Mouse (Mus musculus): ENCODE results near the gene Rnf10. TPM values are rescaled to one million over a fixed set of nuclear protein-coding genes. Genes with fewer than 3 reads are reported as not detected.

Gene Rnf10
- polyA plus RNA-seq, 1 experiment from 2014 or later: 119 TPM

DNA sequence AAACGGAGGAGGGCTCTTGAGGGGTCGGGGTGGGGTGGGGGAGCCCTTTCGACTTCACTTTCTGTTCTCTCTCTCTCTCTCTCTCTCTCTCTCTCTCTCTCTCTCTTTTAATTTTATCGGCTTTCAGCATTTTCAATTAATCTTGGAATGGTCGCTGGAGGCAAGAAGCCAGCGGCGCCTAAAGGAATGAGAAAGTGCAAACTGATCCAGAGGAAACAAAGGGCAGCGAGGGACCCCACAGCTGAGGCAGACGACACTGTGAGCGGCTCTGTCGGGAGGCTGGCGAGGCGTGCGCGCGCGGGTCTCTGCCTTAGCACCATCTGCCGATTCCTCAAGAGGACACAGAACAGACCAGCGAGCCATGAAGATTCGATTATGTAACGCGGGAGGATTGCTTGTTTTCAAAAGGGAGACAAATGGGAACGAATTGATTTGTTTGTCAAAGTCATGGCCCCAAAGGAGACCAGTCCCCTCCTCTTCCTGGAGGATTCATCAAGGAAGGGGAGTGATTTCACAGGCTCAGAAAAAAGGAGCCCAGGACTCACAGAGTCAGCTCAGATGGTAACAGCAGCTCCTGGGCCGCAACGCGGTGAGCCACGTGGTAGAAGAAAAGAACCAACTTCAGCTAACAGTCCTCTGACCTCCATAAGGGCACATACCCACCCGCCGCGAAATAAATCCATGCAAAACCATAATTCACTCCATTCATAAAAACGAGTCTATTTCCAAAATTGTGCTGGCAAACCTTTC lies 68.0 kb downstream of the Rnf10 start:
- peak overlapping the region; percentile 60 for H3K9ac ChIP-seq (ENCODE audit: low read length)
- peak overlapping the region; percentile 9 for H3K4me3 ChIP-seq (ENCODE audit: low read depth, low read length)
- peak overlapping the region; percentile 78 for H3K27ac ChIP-seq (ENCODE audit: low read depth, low read length)
- no peaks in the 10 kb centered on the region for H3K36me3 ChIP-seq (ENCODE audit: control insufficient read depth, insufficient read depth, low read length)
- no peaks in the 10 kb centered on the region for H3K9me3 ChIP-seq (ENCODE audit: control insufficient read depth, low read length)
- ATAC-seq (ENCODE audit: insufficient read depth, low FRiP score, low TSS enrichment) (peak; percentile 91), DNase-seq (ENCODE audit: low spot score) (peak; percentile 88)
- H3K4me2 ChIP-seq (ENCODE audit: low read depth): peak overlapping the region; percentile 44
- no peaks in the 10 kb centered on the region for H3K27me3 ChIP-seq (ENCODE audit: control insufficient read depth, insufficient read depth, low read length)
- WGBS: 3% methylated on average over 31 of the region's 31 CpGs
- H3K4me1 ChIP-seq (ENCODE audit: control insufficient read depth, insufficient read depth, low read length): peaks cover 10% of the 10 kb centered on the region

DNA sequence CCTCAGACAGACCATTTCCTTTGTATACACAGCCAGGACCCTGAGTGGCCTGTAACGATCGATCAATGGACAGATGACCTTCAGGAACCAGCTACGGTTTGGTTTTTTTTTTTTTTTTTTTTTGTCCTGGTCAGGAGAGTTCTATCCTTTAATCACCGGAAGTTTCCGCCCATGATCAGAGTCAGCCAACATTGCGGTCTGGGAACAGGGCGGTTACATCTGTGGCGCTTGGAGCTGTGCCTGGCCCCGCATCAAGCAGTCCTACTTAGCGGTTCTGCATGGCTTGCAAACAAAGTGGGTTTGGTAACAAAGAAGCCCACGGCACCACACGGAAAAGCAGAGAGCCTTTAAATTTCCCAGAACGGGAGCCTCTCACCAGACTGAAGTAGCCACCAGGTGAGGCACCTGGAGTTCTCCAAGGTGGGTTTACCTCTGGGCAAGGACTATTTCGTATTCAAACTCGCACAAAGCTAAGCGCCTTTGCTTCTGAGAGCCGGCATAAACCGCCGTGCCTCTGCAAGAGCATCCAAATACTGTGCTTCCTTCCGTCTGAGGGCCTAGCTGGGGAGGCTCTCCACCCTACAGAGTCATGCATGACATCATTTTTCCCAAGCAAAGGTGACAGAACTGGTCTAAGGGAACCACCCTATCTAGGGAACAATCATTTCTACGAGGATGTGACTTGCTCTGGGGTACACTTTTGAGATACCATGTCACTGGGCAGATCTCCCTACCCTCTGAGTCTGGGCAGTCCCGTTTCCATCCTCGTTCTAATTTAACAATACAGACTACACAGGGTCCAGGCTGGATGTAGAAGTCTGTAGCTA lies 68.8 kb downstream of the Rnf10 start:
- peak; percentile 59 for ATAC-seq (ENCODE audit: insufficient read depth, low FRiP score, low TSS enrichment)
- Histone ChIP-seq H3K4me1 (ENCODE audit: control insufficient read depth, insufficient read depth, low read length) (peaks cover 10% of the 10 kb centered on the region), H3K9me3 (ENCODE audit: control insufficient read depth, low read length) (no peaks in the 10 kb centered on the region), H3K27me3 (ENCODE audit: control insufficient read depth, insufficient read depth, low read length) (no peaks in the 10 kb centered on the region), H3K4me3 (ENCODE audit: low read depth, low read length) (peak overlapping the region; percentile 9), H3K9ac (ENCODE audit: low read length) (peak overlapping the region; percentile 60), H3K36me3 (ENCODE audit: control insufficient read depth, insufficient read depth, low read length) (no peaks in the 10 kb centered on the region), H3K4me2 (ENCODE audit: low read depth) (peak overlapping the region; percentile 44), H3K27ac (ENCODE audit: low read depth, low read length) (peak overlapping the region; percentile 78)
- peak; percentile 50 for DNase-seq (ENCODE audit: low spot score)
- 13% methylated on average over 23 of the region's 23 CpGs for WGBS

DNA sequence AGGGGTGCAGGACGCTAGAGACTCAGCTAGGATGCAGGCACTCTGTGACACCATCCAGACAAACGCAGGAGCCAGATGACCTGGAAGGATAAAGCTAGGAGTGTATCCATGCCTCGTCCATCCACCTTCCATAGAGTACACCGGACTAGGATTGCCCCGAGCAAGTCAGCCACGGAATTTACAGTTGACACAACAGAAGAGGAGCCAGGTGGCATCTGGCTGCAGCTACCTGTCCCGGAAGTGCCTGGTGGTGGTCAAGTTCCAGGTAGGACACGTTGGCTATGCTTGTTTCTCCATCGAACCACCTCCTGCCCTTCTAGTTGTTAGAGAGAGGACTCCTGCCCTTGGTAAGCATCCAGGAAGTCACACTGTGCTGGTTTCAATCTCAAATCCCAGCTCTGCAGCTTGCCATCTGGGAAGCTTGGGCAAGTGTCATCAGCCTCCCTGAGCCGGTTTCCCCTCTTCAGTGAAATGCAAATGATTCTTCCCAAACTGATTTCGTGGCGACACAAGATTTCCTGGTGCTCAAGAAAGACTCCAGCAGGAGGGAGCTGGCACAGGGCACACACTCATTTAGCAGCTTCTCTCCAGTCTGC lies 78.0 kb downstream of the Rnf10 start:
- Histone ChIP-seq H3K9ac (ENCODE audit: low read length) (peak overlapping the region; percentile 81; the same call in 1 of the 2 replicates), H3K36me3 (ENCODE audit: control insufficient read depth, insufficient read depth, low read length) (no peaks in the 10 kb centered on the region), H3K9me3 (ENCODE audit: control insufficient read depth, low read length) (no peaks in the 10 kb centered on the region), H3K4me1 (ENCODE audit: control insufficient read depth, insufficient read depth, low read length) (peaks cover 22% of the 10 kb centered on the region), H3K27ac (ENCODE audit: low read depth, low read length) (no peak overlapping the region), H3K27me3 (ENCODE audit: control insufficient read depth, insufficient read depth, low read length) (peaks cover 11% of the 10 kb centered on the region), H3K4me2 (ENCODE audit: low read depth) (peak overlapping the region; percentile 100), H3K4me3 (ENCODE audit: low read depth, low read length) (peak overlapping the region; percentile 66)
- 2% methylated on average over 12 of the region's 12 CpGs for WGBS
- DNase-seq (ENCODE audit: low spot score) (no peak), ATAC-seq (ENCODE audit: insufficient read depth, low FRiP score, low TSS enrichment) (no peak)

DNA sequence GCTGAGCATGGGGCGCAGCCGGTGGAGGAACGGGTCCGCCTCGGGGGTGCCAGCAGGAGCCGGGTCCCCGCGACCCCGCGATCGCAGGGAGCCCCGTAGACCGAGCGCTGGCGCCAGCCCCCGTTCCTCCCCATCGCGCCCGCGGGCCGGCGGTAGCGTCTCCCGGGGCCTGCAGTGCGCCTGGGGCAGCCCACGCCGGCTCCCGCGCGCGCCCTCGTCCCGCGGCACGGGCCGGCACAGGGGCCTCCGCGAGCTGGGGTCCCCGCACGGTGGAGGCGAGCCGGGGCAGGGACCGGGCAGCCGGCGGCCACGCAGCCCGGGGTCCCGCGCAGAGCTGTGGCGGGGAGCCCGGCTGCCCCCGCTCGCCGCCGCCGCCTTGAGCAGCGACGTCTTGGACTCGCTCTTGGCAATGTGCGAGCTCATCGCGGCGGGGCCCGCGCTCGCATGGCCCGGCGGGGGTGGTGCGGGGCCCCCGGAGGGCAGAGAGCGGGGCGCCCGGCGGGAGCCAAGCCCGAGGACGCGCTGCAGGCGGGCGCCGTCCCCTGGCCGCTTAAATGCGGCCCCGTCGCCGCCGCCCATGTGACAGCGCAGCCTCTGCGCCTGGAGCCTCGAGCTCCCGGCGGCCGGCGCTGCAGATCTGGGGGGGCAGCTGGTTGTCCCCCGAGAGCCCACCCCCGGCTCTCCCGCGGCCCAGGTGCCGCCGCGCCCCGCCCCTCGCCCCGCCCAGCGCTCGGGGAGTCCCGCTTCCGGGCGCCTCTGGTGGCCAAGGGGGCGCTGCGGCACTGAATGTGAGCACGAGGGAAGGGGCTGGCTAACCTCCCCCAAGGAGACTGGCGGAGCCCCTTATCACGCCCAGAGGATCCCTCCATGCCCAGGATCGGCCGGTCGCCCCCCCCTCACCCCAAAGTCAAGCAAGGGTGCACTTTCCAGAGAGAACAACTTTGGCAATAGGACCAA lies 78.8 kb downstream of the Rnf10 start, which contains the start of gene Cabp1:
Gene Cabp1 (minus strand): TSS at position 713 of the 957 bp plus-strand sequence.
- no peaks in the 10 kb centered on the region for H3K36me3 ChIP-seq (ENCODE audit: control insufficient read depth, insufficient read depth, low read length)
- peak within 1 kb of the TSS; percentile 66 for H3K4me3 ChIP-seq (ENCODE audit: low read depth, low read length)
- ATAC-seq (ENCODE audit: insufficient read depth, low FRiP score, low TSS enrichment) (peak; percentile 53), DNase-seq (ENCODE audit: low spot score) (peak; percentile 85)
- peaks cover 22% of the 10 kb centered on the region for H3K4me1 ChIP-seq (ENCODE audit: control insufficient read depth, insufficient read depth, low read length)
- H3K4me2 ChIP-seq (ENCODE audit: low read depth): peak within 1 kb of the TSS; percentile 100
- H3K27ac ChIP-seq (ENCODE audit: low read depth, low read length): 0 out of 2 replicates have a peak within 1 kb of the TSS, but pooled peaks have one; percentile 39
- WGBS: under 1% methylated on average over 64 of the region's 116 CpGs
- H3K9me3 ChIP-seq (ENCODE audit: control insufficient read depth, low read length): no peaks in the 10 kb centered on the region
- H3K9ac ChIP-seq (ENCODE audit: low read length): peak within 1 kb of the TSS; percentile 81
- H3K27me3 ChIP-seq (ENCODE audit: control insufficient read depth, insufficient read depth, low read length): peaks cover 11% of the 10 kb centered on the region

DNA sequence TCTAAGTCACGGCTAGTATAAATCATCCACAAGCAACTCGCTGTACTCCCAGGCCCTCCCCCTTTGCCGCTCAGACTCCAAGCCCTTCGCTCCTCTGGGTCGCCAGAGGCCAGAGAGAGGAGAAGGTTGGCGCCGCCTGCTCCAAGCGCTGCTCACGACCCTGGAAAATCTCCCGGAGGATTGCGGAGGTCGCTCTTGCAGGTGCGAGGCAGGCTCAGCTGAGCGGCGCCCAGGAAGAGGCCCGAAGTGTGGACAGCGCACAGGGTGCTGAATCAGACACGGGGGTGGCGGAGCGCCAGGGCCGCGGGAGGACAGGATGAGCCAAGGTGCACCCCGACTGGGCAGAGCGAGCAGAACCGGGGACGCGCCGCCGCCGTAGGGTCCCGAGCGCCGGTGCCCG lies 79.5 kb downstream of the Rnf10 start:
- Histone ChIP-seq H3K27ac (ENCODE audit: low read depth, low read length) (0 out of 2 replicates have a peak overlapping the region, but pooled peaks have one; percentile 39), H3K4me3 (ENCODE audit: low read depth, low read length) (peak overlapping the region; percentile 66), H3K27me3 (ENCODE audit: control insufficient read depth, insufficient read depth, low read length) (peaks cover 11% of the 10 kb centered on the region), H3K9me3 (ENCODE audit: control insufficient read depth, low read length) (no peaks in the 10 kb centered on the region), H3K36me3 (ENCODE audit: control insufficient read depth, insufficient read depth, low read length) (no peaks in the 10 kb centered on the region), H3K4me2 (ENCODE audit: low read depth) (peak overlapping the region; percentile 100), H3K4me1 (ENCODE audit: control insufficient read depth, insufficient read depth, low read length) (peaks cover 22% of the 10 kb centered on the region), H3K9ac (ENCODE audit: low read length) (peak overlapping the region; percentile 81)
- peak; percentile 53 for DNase-seq (ENCODE audit: low spot score)
- WGBS: under 1% methylated on average over 34 of the region's 34 CpGs
- ATAC-seq (ENCODE audit: insufficient read depth, low FRiP score, low TSS enrichment): no peak

DNA sequence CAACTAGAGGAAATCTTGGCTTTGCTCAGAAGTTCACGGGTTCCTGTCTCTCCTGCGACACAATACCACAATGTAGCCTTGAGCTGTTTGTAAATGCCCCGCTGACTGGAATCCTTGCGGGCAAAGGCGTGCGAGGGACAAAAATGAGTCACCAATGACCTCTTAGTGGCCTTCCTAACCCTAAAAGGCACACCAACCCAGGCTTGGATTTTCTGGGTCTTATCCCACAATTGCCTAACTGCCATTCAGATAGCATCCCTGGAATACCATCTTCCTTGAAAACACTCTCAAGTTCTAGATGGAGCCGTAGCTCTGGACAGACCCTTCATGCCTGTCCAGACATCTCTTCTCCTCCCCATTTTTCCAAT lies 79.9 kb downstream of the Rnf10 start:
- Histone ChIP-seq H3K9ac (ENCODE audit: low read length) (peak overlapping the region; percentile 81), H3K36me3 (ENCODE audit: control insufficient read depth, insufficient read depth, low read length) (no peaks in the 10 kb centered on the region)
- WGBS: 9% methylated on average over 7 of the region's 7 CpGs

DNA sequence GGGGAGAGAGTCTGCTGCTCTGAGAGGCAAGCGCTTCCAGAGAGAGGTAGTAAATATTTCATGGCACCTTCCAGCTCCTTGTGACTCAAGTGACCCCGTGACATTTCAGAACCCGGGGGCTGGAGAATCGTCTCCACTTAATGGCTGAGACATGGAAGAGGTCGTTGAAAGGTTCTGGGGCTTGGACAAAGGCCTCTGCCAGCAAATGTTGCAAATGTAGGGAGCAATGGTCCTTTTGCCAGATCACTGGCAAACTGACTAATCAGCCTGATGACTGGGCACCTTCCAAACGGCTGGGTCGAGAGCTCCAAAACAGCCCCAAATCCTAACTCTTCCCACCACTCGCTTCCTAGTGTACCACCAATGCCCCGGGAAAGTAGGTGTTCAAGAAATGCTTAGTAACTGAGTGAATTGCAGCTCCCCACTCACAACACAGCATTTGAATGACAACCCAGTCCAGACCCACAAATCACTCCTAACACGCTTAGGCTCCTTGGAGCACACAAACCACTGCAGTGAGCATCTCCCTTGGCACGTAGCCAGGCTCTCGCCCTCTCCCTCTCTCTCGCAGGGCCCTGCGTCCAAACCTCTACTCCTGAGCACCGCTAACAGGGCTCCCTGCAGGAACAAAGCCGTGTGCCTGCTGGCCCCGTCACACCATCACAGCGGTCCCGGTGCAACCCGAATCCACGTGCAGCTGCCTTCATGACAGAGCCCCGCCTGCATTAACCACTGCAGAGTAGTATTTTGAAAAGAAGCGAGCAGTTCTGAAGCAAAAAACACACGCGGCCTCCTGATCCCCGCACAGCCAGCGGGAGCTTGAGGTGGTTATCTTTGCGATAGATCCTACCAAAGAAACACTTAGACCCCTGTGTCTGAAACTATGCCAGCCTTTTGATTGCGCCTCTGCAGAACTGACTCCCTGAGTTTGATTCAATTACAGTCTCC lies 80.5 kb downstream of the Rnf10 start:
- H3K36me3 ChIP-seq (ENCODE audit: control insufficient read depth, insufficient read depth, low read length): no peaks in the 10 kb centered on the region
- H3K4me3 ChIP-seq (ENCODE audit: low read depth, low read length): peak overlapping the region; percentile 66
- peak overlapping the region; percentile 75 for H3K27ac ChIP-seq (ENCODE audit: low read depth, low read length)
- ATAC-seq (ENCODE audit: insufficient read depth, low FRiP score, low TSS enrichment) (no peak), DNase-seq (ENCODE audit: low spot score) (peak; percentile 54)
- peak overlapping the region; percentile 100 for H3K4me2 ChIP-seq (ENCODE audit: low read depth)
- peak overlapping the region; percentile 49 for H3K9ac ChIP-seq (ENCODE audit: low read length)
- 5% methylated on average over 29 of the region's 29 CpGs for WGBS
- H3K27me3 ChIP-seq (ENCODE audit: control insufficient read depth, insufficient read depth, low read length): peaks cover 11% of the 10 kb centered on the region
- H3K9me3 ChIP-seq (ENCODE audit: control insufficient read depth, low read length): no peaks in the 10 kb centered on the region
- H3K4me1 ChIP-seq (ENCODE audit: control insufficient read depth, insufficient read depth, low read length): peaks cover 25% of the 10 kb centered on the region

More for the DNA sequence above, 79.9 kb downstream of the Rnf10 start:
- H3K4me2 ChIP-seq (ENCODE audit: low read depth): peak overlapping the region; percentile 100
- peaks cover 11% of the 10 kb centered on the region for H3K27me3 ChIP-seq (ENCODE audit: control insufficient read depth, insufficient read depth, low read length)
- peaks cover 22% of the 10 kb centered on the region for H3K4me1 ChIP-seq (ENCODE audit: control insufficient read depth, insufficient read depth, low read length)
- H3K9me3 ChIP-seq (ENCODE audit: control insufficient read depth, low read length): no peaks in the 10 kb centered on the region
- DNase-seq (ENCODE audit: low spot score) (no peak), ATAC-seq (ENCODE audit: insufficient read depth, low FRiP score, low TSS enrichment) (no peak)
- peak overlapping the region; percentile 75; the same call in 1 of the 2 replicates for H3K27ac ChIP-seq (ENCODE audit: low read depth, low read length)
- peak overlapping the region; percentile 66 for H3K4me3 ChIP-seq (ENCODE audit: low read depth, low read length)

All from neural tube, embryonic 11.5 days (tissue).